Mouse (Mus musculus) layer of hippocampus, postnatal 14 days (tissue): ENCODE data around the gene Dmkn. TPM values are rescaled to one million over a fixed set of nuclear protein-coding genes. Genes with fewer than 3 reads are reported as not detected.

ENCODE experiments used
- DNase-seq, 2 experiments: peaks; one replicate each; pipeline ENCODE4 v3.0.0; 2021 to 2022; ENCODE audit warnings: low spot score in 2 of 2, mixed read lengths in 1 of 2
- total RNA-seq, 2 experiments: library from RNA; stranded (reverse); gene quantifications; 2 replicates each; pipeline ENCODE4 v1.2.3; 2021

Dmkn gene
- total RNA-seq, 2 experiments from 2014 or later, result 1.3 to 2.2 TPM

DNA sequence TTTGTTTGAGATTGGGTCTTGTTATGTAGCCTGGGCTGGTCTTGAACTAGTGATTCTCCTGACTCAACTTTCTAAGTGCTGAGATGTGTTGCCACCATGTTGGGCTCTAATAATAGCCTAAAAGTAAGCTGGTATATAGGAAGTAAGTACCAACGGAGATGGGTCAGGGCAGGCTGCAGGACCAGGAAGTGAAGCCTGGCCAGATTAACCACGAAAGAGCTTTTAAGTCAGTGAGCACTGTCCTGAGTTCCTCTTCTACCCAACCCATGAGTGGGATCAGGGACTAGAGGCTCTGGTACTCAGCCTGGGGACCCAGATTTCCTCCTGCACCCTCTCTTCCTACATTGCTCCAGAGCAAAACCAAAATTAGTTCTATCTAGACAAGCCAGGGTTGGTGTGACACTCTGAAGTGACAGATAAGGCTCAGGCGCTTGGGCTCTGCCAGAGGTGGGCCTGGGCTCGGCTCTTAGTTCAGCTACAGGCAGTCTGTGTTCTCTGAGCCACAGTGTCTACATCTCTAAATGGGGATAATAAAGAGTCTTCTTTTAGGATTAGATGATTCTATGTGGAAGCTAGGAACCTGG lies 1.7 kb upstream of the Dmkn start:
- no peak for DNase-seq

GRCm38 (mm10) chr7:30765173-30765572 lies 1.6 kb downstream of the Dmkn start:
- no peak for DNase-seq

DNA sequence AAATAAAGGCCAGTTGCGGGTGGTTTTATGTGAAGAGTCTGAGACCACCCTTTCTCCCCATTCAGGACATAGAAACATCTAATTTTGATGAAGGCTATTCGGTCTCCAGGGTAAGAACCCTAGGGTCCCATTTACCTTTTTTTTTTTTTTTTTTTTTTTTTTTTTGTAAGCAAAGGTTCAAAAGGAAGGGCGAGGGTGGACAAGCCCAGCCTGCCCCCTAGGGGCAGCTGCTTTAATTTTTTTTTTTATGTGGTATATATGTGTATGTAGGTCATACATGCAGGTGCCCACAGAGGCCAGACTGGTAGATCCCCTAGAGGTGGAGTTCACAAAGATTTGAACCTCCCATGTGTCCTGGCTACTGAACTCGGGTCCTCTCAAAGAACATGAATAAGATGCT lies 2.9 kb downstream of the Dmkn start:
- no peak for DNase-seq

DNA sequence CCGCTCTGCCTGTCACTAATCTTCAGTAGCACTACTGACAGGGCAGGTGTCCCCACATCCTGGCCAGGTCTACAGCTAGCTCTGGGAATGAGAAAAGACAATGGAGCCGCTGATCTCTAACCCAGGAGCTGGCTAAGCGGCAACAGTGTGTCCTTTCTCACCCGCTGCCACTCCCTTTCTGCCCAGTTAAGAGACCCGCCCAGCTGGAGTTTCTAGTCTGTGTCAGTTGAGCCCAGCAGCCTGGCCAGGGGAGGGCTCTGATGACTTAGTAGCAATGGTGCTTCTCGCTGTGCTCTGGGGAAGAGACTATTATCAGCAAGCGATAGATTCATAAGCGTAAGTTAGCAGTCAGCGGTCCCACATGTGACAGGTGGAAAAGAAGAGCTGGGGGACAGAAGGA lies 5.7 kb downstream of the Dmkn start:
- no peak for DNase-seq

DNA sequence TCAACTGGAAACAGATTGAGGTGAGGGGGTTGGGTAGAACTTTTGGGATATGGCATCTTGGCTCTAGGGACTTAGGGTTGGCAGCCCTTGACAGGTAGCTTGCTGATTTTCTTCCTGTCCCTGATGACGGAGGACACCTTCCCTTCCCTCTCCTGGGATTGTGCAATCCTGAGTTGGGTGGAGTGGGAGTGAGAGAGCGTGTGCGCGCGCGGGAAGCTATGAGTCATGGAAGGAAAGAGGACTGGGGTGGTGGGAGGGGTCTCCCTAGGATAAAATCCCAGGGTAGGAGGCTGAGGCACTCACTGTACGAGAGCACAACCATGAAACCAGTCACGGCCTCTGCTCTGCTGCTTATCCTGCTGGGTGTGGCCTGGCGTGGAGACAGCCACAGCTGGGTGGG lies 12.5 kb downstream of the Dmkn start:
- no peak for DNase-seq

- DNase-seq, result no peak
These were observed 13.6 kb downstream of the Dmkn start for GRCm38 (mm10) chr7:30777081-30777579.

DNA sequence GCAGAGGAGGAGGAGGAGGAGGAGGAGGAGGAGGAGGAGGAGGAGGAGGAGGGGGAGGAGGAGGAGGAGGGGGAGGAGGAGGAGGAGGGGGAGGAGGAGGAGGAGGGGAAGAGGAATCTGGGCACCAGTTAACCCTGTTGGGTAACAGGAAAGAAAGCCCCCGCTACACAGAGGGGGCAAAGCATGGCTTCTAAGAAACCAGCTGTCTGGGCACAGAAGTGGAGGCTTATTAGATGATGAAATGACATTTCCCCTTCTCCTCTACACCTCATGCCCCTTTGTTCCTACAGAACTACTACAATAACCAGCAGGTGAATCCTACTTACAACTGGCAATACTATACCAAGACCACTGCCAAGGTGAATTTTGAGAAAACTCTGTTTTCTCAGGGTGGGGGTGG lies 14.4 kb downstream of the Dmkn start:
- no peak for DNase-seq

GRCm38 (mm10) chr7:30781792-30782191 lies 18.2 kb downstream of the Dmkn start:
- no peak for DNase-seq

- no peak for DNase-seq
These were observed 19.1 kb downstream of the Dmkn start for GRCm38 (mm10) chr7:30782658-30783057.

DNA sequence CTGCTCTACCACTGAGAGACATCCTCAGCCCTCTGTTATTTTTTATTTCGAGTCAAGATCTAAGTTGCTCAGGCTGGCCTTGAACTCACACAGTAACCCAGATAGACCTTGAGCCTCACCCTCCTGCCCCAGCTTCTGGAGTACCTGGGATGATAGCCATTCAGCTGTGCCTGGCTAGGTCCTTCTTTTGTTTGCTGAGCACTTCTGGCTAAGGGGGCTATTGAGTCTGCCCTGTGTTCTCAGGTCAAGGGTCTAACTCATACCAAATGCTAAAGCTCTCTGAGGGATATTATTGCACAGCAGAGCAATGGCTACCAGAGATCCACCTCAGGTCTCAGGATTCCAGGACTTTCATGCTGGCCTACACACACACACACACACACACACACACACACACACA lies 21.6 kb downstream of the Dmkn start:
- no peak for DNase-seq

DNA sequence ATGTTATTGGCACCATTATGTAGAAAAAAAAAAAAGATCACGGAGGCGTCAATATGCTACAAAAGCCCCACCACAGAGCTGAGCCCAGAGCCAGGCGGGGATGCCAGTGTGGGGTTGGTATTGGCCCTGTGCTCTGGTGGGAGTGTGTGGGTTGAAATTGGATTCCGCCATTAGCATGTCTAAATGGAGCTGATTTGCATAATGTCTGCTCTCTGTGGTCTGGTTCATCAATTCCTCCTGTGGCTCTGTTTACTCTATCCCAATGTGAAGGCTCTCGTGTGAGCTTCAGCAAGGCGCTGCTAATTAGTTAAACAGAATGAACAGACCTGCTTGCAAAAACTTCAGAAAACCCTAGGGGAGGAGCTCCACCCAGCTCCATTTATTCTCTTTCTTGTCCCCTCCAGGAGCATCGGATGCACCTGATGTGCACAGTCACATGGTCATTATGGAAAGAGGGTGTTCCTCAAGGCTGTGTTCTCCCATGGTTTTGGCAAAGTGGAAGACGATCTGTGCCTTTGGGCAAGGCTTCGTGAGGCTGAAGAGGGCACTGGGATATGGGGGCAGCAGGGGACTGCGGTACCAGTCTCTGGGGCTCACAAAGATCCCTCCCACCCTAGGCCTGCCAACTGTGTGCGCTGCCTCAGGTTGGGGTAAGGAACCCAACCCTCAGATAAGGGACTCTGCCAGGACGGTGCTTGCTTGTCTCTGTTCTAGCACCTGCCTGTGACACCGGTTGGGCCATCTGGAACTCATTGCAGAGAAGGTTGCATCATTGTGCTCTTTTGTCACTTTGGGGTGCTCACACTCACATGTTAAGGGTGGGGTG lies 22.4 kb downstream of the Dmkn start:
- DNase-seq, result peak; percentile 48 to 89

DNA sequence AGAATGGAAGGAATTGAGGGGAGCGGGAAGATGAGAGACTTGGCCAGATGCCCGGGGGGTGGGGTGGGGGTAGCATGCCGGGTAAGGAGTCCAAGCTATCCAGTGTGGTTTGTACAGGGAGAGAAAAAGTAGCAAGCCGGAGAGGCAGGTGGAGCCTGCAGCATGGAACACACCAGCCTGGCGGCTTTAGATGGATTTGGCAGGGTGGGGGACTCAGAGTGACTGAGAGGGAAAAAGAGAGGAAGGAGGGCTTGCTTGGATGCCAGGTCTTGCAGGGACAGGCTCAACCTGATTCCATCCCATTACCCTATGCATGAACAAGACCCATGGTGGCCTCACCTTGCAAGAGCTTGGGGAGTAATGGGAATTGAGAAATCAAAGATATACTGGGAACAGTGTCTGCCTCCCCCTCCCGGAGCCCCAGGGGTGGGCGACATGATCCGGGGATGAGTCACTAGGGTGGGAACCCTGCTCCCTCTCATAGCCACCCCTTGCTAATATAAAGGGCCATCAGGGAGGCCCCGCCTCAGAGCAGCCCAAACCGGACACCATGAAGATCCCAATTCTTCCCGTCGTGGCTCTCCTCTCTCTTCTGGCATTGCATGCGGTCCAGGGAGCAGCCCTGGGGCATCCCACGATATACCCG lies 23.9 kb downstream of the Dmkn start, which contains the start of gene Krtdap:
Gene Krtdap, plus strand, starts transcription at position 520 of the 646 bp plus-strand sequence.
- DNase-seq, result no peak

GRCm38 (mm10) chr7:30790141-30790540 lies 26.6 kb downstream of the Dmkn start:
- DNase-seq, result peak in 1 of 2 experiments; percentile 22

DNA sequence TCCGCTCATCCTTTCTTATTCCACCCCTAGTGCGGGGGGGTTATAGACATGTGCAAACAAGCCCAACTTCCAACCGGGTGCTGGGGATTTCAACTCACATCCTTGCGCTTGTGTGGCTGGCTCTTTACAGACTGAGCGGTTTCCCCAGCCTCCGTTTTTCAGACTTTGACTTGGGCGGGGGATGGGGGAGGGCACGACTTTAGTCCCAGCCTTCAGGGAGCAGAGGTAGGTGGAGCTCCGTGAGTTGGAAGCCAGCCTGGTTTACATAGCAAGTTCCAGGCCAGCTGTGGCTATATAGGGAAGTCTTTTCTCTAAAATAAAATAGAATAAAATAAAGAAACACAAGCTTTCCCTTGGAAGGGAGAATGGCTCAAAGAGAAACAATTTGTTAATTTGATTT lies 28.4 kb downstream of the Dmkn start:
- no peak for DNase-seq

- DNase-seq, result no peak
These were observed 31.4 kb downstream of the Dmkn start for GRCm38 (mm10) chr7:30794921-30795320.

DNA sequence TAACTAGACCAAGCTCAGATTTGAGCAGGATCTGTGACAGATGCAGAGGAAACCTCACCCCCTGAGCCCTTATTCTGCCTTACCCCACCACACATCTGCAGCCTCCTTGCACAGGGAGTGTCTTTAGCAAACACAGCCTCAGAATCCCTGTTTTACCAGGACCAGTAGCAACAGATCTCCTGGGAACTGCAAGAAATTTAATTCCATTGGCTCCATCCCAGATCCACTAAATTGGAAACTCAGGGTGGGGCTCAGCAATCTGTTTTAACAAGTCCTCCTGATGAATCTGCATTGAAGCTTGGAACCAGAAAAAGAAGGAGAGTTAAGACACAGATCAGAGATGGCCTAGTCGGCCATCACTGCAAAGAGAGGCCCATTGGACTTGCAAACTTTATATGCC lies 33.2 kb downstream of the Dmkn start:
- peak in 1 of 2 experiments; percentile 46 for DNase-seq

GRCm38 (mm10) chr7:30800653-30801052 lies 37.1 kb downstream of the Dmkn start:
- DNase-seq, result no peak

- DNase-seq, result no peak
These were observed 39.7 kb downstream of the Dmkn start for GRCm38 (mm10) chr7:30803256-30803655.

DNA sequence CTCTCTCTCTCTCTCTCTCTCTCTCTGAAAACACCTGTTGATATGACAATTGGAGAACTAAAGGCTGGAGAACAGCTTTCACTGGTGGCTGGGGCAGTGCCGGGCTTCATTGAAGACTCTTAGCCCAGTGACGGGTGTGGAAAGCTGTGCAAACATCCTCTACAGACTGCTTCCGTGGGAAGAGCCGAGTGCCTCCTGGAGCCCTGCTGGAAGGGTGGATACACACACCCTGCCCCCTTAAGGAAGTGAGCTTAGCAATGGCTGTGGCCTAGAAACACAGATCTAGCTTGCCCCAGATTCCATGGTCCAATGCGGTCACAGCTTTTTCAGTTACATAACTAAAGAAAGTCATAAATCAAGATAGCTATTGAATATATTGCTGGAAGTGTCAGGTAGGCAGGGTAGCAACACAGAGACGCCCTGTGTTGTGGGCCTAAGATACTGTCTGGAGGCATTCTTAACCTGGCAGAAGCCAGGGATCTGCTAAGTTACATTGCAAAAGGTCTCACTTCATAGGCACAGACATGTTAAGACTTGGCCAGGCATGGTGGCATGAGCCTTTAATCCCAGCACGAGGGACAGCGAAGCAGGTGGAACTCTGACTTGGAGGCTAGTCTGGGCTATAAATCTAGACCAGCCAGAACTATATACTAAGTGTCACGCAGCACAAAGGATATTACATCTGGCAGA lies 40.6 kb downstream of the Dmkn start:
- DNase-seq, result no peak

GRCm38 (mm10) chr7:30805924-30806323 lies 42.4 kb downstream of the Dmkn start:
- DNase-seq, result no peak

- no peak for DNase-seq
These were observed 46.8 kb downstream of the Dmkn start for GRCm38 (mm10) chr7:30810319-30810718.
